Mouse (Mus musculus): ENCODE results near the gene Gls. TPM values are rescaled to one million over a fixed set of nuclear protein-coding genes. Genes with fewer than 3 reads are reported as not detected.

The Gls gene
- polyA plus RNA-seq, 1 experiment from 2014 or later: 21.5 TPM

DNA sequence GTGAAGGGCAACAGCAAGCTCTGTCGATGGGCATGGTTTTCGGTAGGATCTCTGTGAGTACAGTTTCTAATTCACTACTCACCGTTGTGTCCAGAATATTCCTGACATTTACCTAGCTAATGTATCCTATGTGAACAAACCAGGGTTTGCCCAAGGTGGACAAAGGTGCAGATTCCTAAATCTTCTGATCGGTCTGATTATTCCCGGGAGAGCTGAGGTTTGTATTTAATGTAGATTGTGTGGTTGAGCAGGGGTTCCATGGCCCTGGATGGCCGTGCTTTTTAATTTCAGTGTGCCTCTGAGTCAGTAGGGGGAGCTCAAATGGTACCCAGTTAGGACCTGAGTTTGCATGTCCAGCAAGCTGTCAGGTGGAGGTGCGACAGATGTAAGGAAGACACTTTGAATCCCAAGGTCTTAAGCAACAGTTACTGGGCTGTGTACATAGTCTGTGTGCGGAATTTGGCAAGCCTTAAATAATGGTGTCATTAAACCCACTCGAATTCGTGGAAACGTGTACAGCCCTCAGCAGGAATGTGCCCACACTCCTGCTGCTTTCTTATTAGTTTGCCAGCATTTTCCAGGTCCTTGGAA lies 101.2 kb downstream of the Gls start:
- Histone ChIP-seq H3K27me3 (replicated peaks; ENCODE audit: low read depth, poor library complexity, severe bottlenecking) (no peaks in the 10 kb centered on the region), H3K4me1 (peaks cover 4% of the 10 kb centered on the region), H3K4me3 (no peak overlapping the region), H3K36me3 (replicated peaks) (peaks cover 4% of the 10 kb centered on the region), H3K27ac (replicated peaks) (no peak overlapping the region), H3K9me3 (no peaks in the 10 kb centered on the region)
- WGBS: 88% methylated on average over 11 of the region's 11 CpGs
- no peak for DNase-seq (ENCODE audit: low spot score)

DNA sequence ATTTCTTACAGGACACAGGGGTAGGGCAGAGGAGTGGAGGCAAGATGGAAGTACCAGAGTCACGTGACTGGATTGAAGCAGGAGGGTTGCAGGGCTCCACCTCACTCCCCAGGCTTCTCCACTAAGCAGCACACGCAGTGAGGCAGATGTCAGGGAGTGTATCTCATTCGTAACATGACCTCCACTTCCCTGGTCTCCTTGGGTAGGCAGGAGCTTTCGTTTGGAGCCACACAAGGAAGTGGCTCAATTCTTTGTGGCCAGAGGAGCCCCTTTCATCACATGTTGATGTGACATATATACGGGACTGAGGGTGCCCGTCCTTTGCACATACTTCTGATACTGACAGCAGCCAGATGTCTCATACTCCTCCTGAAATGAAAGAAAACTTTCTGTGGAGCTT lies 103.2 kb downstream of the Gls start:
- H3K27me3 ChIP-seq (replicated peaks; ENCODE audit: low read depth, poor library complexity, severe bottlenecking): no peaks in the 10 kb centered on the region
- no peaks in the 10 kb centered on the region for H3K4me1 ChIP-seq
- WGBS: 64% methylated on average over 6 of the region's 6 CpGs
- H3K27ac ChIP-seq (replicated peaks): no peak overlapping the region
- peaks cover 12% of the 10 kb centered on the region for H3K36me3 ChIP-seq (replicated peaks)
- H3K4me3 ChIP-seq: no peak overlapping the region
- DNase-seq (ENCODE audit: low spot score): no peak
- no peaks in the 10 kb centered on the region for H3K9me3 ChIP-seq

DNA sequence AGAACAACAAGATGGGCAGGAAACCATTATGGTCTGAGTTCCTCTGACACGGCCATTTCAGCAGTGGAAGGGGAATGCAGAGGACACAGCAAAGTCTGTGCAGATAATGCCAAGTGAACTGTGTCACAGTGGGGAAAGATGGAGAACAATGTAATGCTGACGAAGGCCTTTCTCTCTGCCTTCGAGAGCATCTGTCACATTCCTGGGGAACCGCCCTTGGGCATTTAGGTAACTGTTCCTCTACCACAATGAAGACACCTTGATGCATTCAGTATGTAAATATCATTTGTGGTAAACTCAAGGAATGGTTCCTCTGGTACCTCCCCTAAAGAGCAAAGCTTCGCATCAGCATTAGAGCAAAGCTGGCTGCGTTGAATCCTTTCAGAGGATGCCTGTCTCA lies 105.7 kb downstream of the Gls start:
- no peaks in the 10 kb centered on the region for H3K9me3 ChIP-seq
- H3K4me1 ChIP-seq: no peaks in the 10 kb centered on the region

DNA sequence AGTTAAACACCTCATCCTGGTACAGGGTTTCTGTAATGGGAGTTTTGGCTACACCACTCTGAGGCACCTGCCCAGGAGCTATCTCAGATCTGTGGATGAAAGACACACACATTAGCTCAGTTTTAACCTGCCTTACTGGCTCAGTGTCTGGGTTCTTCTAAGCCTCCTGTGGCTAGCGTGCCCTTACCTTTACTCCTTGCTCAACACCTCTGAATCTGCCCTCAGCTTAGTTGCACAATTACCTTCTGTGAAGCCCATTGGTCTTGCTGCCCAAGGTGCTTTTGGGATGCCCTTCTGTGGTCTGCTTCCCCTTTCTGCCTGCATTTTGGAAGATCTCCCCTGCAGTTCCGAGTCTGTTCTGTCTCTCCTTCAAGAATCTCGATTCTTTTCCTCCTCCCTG lies 108.2 kb downstream of the Gls start:
- peaks cover 14% of the 10 kb centered on the region for H3K27me3 ChIP-seq (replicated peaks; ENCODE audit: low read depth, poor library complexity, severe bottlenecking)
- peaks cover 4% of the 10 kb centered on the region; the same call in 1 of the 2 replicates for H3K4me1 ChIP-seq
- WGBS: 67% methylated on average over 3 of the region's 3 CpGs
- H3K9me3 ChIP-seq: no peaks in the 10 kb centered on the region
- no peak overlapping the region for H3K4me3 ChIP-seq
- H3K36me3 ChIP-seq (replicated peaks): peaks cover 12% of the 10 kb centered on the region
- no peak overlapping the region for H3K27ac ChIP-seq (replicated peaks)
- DNase-seq (ENCODE audit: low spot score): no peak

More for the DNA sequence above, 105.7 kb downstream of the Gls start:
- 93% methylated on average over 6 of the region's 6 CpGs for WGBS
- H3K27ac ChIP-seq (replicated peaks): no peak overlapping the region
- H3K36me3 ChIP-seq (replicated peaks): peaks cover 12% of the 10 kb centered on the region
- no peak overlapping the region for H3K4me3 ChIP-seq
- H3K27me3 ChIP-seq (replicated peaks; ENCODE audit: low read depth, poor library complexity, severe bottlenecking): no peaks in the 10 kb centered on the region
- no peak for DNase-seq (ENCODE audit: low spot score)

DNA sequence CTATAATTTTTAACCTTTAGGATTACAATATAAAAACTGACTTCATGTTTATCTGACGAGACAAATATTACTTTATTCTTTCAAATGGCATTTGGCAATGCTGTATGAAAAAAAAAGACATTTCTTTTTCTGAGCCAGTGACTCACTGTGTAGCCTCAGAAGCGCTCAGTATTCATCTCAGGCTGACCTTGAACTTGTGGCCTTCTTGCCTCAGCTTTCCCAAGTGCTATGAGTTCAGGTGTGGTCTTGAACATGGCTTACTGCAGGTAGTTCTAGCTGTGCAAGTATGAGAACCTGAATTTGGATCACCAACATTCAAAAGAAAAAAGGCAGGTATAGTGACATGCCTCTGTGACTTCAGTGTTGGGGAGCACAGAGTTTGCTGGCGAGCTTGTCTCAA lies 112.0 kb downstream of the Gls start:
- peaks cover 14% of the 10 kb centered on the region for H3K27me3 ChIP-seq (replicated peaks; ENCODE audit: low read depth, poor library complexity, severe bottlenecking)
- WGBS: 88% methylated on average over 3 of the region's 3 CpGs
- H3K27ac ChIP-seq (replicated peaks): no peak overlapping the region
- H3K9me3 ChIP-seq: no peaks in the 10 kb centered on the region
- H3K4me3 ChIP-seq: no peak overlapping the region
- peaks cover 11% of the 10 kb centered on the region; the same call in 1 of the 2 replicates for H3K4me1 ChIP-seq
- no peak for DNase-seq (ENCODE audit: low spot score)
- H3K36me3 ChIP-seq (replicated peaks): peaks cover under 1% of the 10 kb centered on the region; the same call in 1 of the 2 replicates

DNA sequence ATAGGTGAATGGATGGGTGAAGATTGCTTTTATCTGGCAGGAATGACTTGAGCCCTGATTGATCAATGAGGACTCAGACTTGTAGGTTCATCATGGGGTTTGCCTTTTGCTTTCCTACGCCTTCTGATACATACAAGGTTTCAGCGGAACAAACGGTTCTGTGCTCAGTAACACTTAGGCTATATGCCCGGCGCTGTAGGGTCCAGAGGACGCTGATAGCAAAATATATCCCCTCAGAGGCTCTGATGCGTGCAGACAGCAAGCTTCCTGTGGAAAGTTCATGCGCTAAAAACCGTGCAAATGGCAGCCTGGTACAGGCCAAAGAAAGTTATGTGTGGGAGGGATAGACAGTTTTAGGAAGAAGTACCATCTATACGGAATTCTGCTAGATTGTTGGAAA lies 112.8 kb downstream of the Gls start:
- no peaks in the 10 kb centered on the region for H3K9me3 ChIP-seq
- peak overlapping the region; percentile 88 for H3K4me3 ChIP-seq
- H3K27ac ChIP-seq (replicated peaks): no peak overlapping the region
- H3K27me3 ChIP-seq (replicated peaks; ENCODE audit: low read depth, poor library complexity, severe bottlenecking): peaks cover 14% of the 10 kb centered on the region
- 36% methylated on average over 10 of the region's 10 CpGs for WGBS
- H3K36me3 ChIP-seq (replicated peaks): no peaks in the 10 kb centered on the region
- DNase-seq (ENCODE audit: low spot score): no peak
- H3K4me1 ChIP-seq: peaks cover 11% of the 10 kb centered on the region; the same call in 1 of the 2 replicates

DNA sequence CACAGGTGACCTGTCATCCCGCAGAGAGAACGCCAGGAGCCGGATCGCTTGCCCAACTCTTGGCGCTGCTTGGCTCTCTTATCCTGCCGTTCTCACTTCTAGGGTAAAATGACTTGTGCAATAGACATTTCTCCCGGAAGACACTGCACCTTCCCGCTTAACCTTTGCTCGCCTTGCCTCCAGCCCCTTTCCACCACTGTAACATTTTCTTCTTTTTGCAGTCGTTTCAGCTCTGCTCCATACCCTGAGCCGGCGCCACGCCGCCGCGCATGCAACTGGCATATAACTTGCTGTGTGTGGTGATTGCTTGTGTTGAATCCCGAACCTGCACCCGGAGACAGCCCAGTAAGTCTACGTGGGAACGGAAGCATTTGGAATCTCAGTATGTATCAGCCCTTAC lies 113.3 kb downstream of the Gls start:
- DNase-seq (ENCODE audit: low spot score): peak; percentile 39
- under 1% methylated on average over 20 of the region's 20 CpGs for WGBS
- Histone ChIP-seq H3K9me3 (no peaks in the 10 kb centered on the region), H3K4me3 (peak overlapping the region; percentile 88), H3K27ac (replicated peaks) (peak overlapping the region; percentile 76), H3K4me1 (peaks cover 11% of the 10 kb centered on the region; the same call in 1 of the 2 replicates), H3K36me3 (replicated peaks) (no peaks in the 10 kb centered on the region), H3K27me3 (replicated peaks; ENCODE audit: low read depth, poor library complexity, severe bottlenecking) (peaks cover 14% of the 10 kb centered on the region)

DNA sequence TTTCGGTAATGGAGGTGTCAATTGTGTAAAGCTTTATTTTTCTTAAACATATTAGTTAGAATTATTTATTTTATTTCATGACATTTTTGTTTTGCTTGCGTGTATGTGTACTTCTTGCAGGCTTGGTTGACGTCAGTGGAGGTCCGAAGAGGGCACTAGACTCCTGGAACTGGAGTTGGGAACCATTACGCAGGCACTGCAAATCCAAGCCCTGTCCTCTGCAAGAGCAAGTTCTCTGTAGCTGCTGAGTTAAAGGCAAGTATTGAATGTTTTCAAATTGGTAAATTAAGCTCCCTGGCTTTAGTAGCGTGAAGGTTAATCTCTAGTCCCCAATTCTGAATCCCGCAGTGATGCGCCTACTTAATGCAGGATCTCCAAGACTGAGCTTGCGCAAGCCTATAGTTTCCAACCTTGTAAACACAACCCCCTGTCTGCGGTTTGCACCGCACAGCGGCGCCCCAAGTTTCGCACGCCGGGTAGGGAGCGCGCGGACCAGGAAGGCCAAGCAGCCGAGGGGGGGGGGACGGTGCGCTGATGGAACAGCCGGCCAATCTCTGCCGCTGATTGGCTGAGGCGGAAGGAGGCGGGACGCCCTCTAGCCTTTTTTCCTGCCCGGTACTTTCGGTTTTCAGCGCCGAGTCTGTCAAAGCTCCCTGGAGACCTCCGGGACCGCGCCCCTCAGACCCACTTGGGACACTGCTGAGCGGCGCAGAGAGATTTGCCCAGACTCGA lies 114.0 kb downstream of the Gls start, which contains the start of gene Stat1:
Gene Stat1, plus strand, starts transcription at position 581 of the 732 bp plus-strand sequence.
- no peaks in the 10 kb centered on the region for H3K9me3 ChIP-seq
- peak within 1 kb of the TSS; percentile 88 for H3K4me3 ChIP-seq
- DNase-seq (ENCODE audit: low spot score): peak; percentile 96
- H3K27ac ChIP-seq (replicated peaks): peak within 1 kb of the TSS; percentile 76
- H3K4me1 ChIP-seq: peaks cover 11% of the 10 kb centered on the region; the same call in 1 of the 2 replicates
- WGBS: 4% methylated on average over 37 of the region's 37 CpGs
- peaks cover 14% of the 10 kb centered on the region for H3K27me3 ChIP-seq (replicated peaks; ENCODE audit: low read depth, poor library complexity, severe bottlenecking)
- no peaks in the 10 kb centered on the region for H3K36me3 ChIP-seq (replicated peaks)

DNA sequence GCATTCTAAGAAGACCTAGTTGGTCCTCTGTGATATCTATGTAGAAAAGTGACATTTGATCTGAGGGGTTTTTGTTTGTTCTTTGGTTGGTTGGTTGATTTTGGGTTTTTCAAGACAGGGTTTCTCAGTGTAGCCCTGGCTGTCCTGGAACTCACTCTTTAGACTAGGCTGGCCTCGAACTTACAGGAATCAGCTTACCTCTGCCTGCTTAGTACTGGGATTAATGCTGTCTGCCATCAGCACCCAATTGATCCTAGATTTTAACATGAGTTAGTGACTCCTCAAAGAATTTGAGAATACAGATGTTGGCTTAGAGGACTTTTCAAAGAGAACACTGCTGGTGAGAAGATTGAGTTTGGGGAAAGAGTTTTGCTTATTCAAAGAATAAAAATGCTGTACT lies 115.3 kb downstream of the Gls start:
- H3K4me1 ChIP-seq: peaks cover 17% of the 10 kb centered on the region
- 91% methylated on average over 1 of the region's 1 CpGs for whole genome bisulfite sequencing
- H3K27ac ChIP-seq (replicated peaks): no peak overlapping the region
- no peak for DNase-seq (ENCODE audit: low spot score)
- no peak overlapping the region for H3K4me3 ChIP-seq
- peaks cover 14% of the 10 kb centered on the region for H3K27me3 ChIP-seq (replicated peaks; ENCODE audit: low read depth, poor library complexity, severe bottlenecking)
- H3K9me3 ChIP-seq: no peaks in the 10 kb centered on the region
- H3K36me3 ChIP-seq (replicated peaks): no peaks in the 10 kb centered on the region

DNA sequence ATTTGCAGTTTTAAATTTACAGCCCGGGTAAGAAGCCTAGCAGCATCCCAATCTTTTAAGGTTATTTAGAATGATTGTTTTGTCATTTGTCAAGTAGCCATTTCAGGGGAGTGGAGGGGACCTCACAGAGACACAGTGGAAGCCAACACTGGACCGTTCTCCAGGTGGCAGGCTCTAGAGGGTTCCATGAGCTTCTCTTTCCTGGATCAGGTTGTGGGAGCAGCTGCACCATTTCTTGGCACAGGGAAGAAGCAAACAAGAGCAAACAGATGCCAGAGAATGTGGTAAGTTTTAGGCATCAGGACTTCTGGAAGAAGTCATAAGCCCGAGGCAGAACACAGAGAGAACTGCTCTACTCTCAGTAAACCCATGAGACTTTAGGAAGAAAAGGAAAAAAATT lies 116.6 kb downstream of the Gls start:
- Histone ChIP-seq H3K4me3 (no peak overlapping the region), H3K27ac (replicated peaks) (no peak overlapping the region), H3K9me3 (no peaks in the 10 kb centered on the region), H3K36me3 (replicated peaks) (no peaks in the 10 kb centered on the region), H3K4me1 (peaks cover 17% of the 10 kb centered on the region), H3K27me3 (replicated peaks; ENCODE audit: low read depth, poor library complexity, severe bottlenecking) (peaks cover 14% of the 10 kb centered on the region)
- 79% methylated on average over 3 of the region's 3 CpGs for WGBS
- no peak for DNase-seq (ENCODE audit: low spot score)

DNA sequence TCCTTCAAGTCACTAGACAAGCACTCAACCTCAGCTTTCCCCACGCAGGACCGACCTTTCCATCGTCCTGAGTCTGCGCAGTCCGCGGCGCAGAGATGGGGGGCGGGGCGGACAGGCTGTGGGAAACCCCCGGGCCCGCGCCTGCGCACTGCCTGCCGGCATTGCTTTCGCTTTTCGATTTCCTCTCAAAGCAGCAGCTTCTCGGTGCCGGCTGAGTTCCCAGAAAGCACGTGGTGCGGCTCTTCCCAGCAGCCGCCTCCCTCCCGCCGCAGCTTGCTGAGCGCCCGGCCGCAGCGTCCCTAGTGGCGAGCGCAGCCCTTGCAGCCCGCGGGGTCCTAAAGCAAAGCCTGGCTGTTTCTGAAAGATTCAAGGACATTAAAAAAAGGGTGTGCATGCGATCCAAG lies 119.4 kb downstream of the Gls start:
- WGBS: under 1% methylated on average over 32 of the region's 32 CpGs
- peak; percentile 99 for DNase-seq (ENCODE audit: low spot score)
- Histone ChIP-seq H3K4me3 (peak overlapping the region; percentile 53), H3K4me1 (peaks cover 9% of the 10 kb centered on the region), H3K9me3 (no peaks in the 10 kb centered on the region), H3K27me3 (replicated peaks; ENCODE audit: low read depth, poor library complexity, severe bottlenecking) (no peaks in the 10 kb centered on the region; the same call in 1 of the 2 replicates), H3K27ac (replicated peaks) (peak overlapping the region; percentile 85), H3K36me3 (replicated peaks) (no peaks in the 10 kb centered on the region)

Measured in embryonic facial prominence, embryonic 10.5 days (tissue).